Mouse (Mus musculus): ENCODE data around the gene Bpnt1. TPM values are rescaled to one million over a fixed set of nuclear protein-coding genes. Genes with fewer than 3 reads are reported as not detected.

Gene Bpnt1
- polyA plus RNA-seq, 1 experiment from 2014 or later: 32.3 TPM

- no peaks in the 10 kb centered on the region for H3K9me3 ChIP-seq
- ATAC-seq (ENCODE audit: borderline replicate concordance, extremely low read depth, low FRiP score, low TSS enrichment): no peak
- no peak overlapping the region for H3K4me3 ChIP-seq
- H3K9ac ChIP-seq: no peak overlapping the region
- 79% methylated on average over 4 of the region's 4 CpGs for WGBS
- H3K4me2 ChIP-seq: no peak overlapping the region
- no peaks in the 10 kb centered on the region for H3K27me3 ChIP-seq
- H3K36me3 ChIP-seq: peaks cover 34% of the 10 kb centered on the region
- no peak overlapping the region for H3K27ac ChIP-seq
- peaks cover 8% of the 10 kb centered on the region for H3K4me1 ChIP-seq
These were observed 26.3 kb downstream of the Bpnt1 start for GRCm38 (mm10) chr1:185358211-185358610.

GRCm38 (mm10) chr1:185362677-185363520, 30.9 kb downstream of the Bpnt1 start, which contains the start of gene Eprs:
Eprs (plus strand) TSS chr1:185363044.
- H3K27ac ChIP-seq: peak within 1 kb of the TSS; percentile 93
- no peaks in the 10 kb centered on the region for H3K9me3 ChIP-seq
- WGBS: under 1% methylated on average over 92 of the region's 92 CpGs
- peak within 1 kb of the TSS; percentile 93 for H3K9ac ChIP-seq
- H3K27me3 ChIP-seq: no peaks in the 10 kb centered on the region
- peaks cover 7% of the 10 kb centered on the region; the same call in 1 of the 2 replicates for H3K36me3 ChIP-seq
- peaks cover 24% of the 10 kb centered on the region for H3K4me1 ChIP-seq
- ATAC-seq (ENCODE audit: borderline replicate concordance, extremely low read depth, low FRiP score, low TSS enrichment): peak; percentile 98
- H3K4me2 ChIP-seq: peak within 1 kb of the TSS; percentile 75
- H3K4me3 ChIP-seq: peak within 1 kb of the TSS; percentile 96

GRCm38 (mm10) chr1:185363526-185364182, 31.7 kb downstream of the Bpnt1 start:
- no peaks in the 10 kb centered on the region for H3K9me3 ChIP-seq
- peak overlapping the region; percentile 96 for H3K4me3 ChIP-seq
- H3K36me3 ChIP-seq: peaks cover 6% of the 10 kb centered on the region; the same call in 1 of the 2 replicates
- peak overlapping the region; percentile 93 for H3K9ac ChIP-seq
- H3K4me2 ChIP-seq: peak overlapping the region; percentile 73
- no peaks in the 10 kb centered on the region for H3K27me3 ChIP-seq
- H3K4me1 ChIP-seq: peaks cover 24% of the 10 kb centered on the region
- 1% methylated on average over 22 of the region's 22 CpGs for WGBS
- ATAC-seq (ENCODE audit: borderline replicate concordance, extremely low read depth, low FRiP score, low TSS enrichment): no peak
- H3K27ac ChIP-seq: peak overlapping the region; percentile 93

- Histone ChIP-seq H3K4me1 (peaks cover 24% of the 10 kb centered on the region), H3K9me3 (no peaks in the 10 kb centered on the region), H3K27me3 (no peaks in the 10 kb centered on the region), H3K4me2 (peak overlapping the region; percentile 73), H3K27ac (peak overlapping the region; percentile 93; the same call in 1 of the 2 replicates), H3K36me3 (peaks cover 6% of the 10 kb centered on the region), H3K4me3 (peak overlapping the region; percentile 96), H3K9ac (peak overlapping the region; percentile 93)
- no peak for ATAC-seq (ENCODE audit: borderline replicate concordance, extremely low read depth, low FRiP score, low TSS enrichment)
- 28% methylated on average over 6 of the region's 6 CpGs for WGBS
These were observed 32.2 kb downstream of the Bpnt1 start for GRCm38 (mm10) chr1:185364183-185364540.

- Histone ChIP-seq H3K4me2 (no peak overlapping the region), H3K9ac (no peak overlapping the region), H3K27ac (no peak overlapping the region), H3K4me1 (peaks cover 16% of the 10 kb centered on the region), H3K4me3 (no peak overlapping the region), H3K27me3 (no peaks in the 10 kb centered on the region), H3K9me3 (no peaks in the 10 kb centered on the region), H3K36me3 (peaks cover 29% of the 10 kb centered on the region)
- no peak for ATAC-seq (ENCODE audit: borderline replicate concordance, extremely low read depth, low FRiP score, low TSS enrichment)
- 85% methylated on average over 6 of the region's 6 CpGs for WGBS
These were observed 35.4 kb downstream of the Bpnt1 start for GRCm38 (mm10) chr1:185367383-185367782.

GRCm38 (mm10) chr1:185369979-185370378, 38.0 kb downstream of the Bpnt1 start:
- Histone ChIP-seq H3K4me2 (no peak overlapping the region), H3K27me3 (no peaks in the 10 kb centered on the region), H3K4me1 (peaks cover 6% of the 10 kb centered on the region), H3K27ac (no peak overlapping the region), H3K4me3 (no peak overlapping the region), H3K9ac (no peak overlapping the region), H3K36me3 (peaks cover 52% of the 10 kb centered on the region), H3K9me3 (no peaks in the 10 kb centered on the region)
- ATAC-seq (ENCODE audit: borderline replicate concordance, extremely low read depth, low FRiP score, low TSS enrichment): no peak
- 90% methylated on average over 6 of the region's 6 CpGs for WGBS

- no peaks in the 10 kb centered on the region for H3K9me3 ChIP-seq
- H3K27me3 ChIP-seq: no peaks in the 10 kb centered on the region
- no peak overlapping the region for H3K4me2 ChIP-seq
- ATAC-seq (ENCODE audit: borderline replicate concordance, extremely low read depth, low FRiP score, low TSS enrichment): no peak
- H3K4me1 ChIP-seq: no peaks in the 10 kb centered on the region
- H3K9ac ChIP-seq: no peak overlapping the region
- H3K4me3 ChIP-seq: no peak overlapping the region
- H3K36me3 ChIP-seq: peaks cover 87% of the 10 kb centered on the region
- H3K27ac ChIP-seq: no peak overlapping the region
These were observed 44.4 kb downstream of the Bpnt1 start for GRCm38 (mm10) chr1:185376390-185376789.

GRCm38 (mm10) chr1:185377429-185377828, 45.5 kb downstream of the Bpnt1 start:
- no peak overlapping the region for H3K4me3 ChIP-seq

GRCm38 (mm10) chr1:185401615-185402014, 69.7 kb downstream of the Bpnt1 start:
- H3K9ac ChIP-seq: no peak overlapping the region
- H3K4me3 ChIP-seq: no peak overlapping the region
- 95% methylated on average over 5 of the region's 5 CpGs for WGBS
- no peaks in the 10 kb centered on the region for H3K4me1 ChIP-seq
- peaks cover 76% of the 10 kb centered on the region for H3K36me3 ChIP-seq
- no peak overlapping the region for H3K27ac ChIP-seq
- H3K4me2 ChIP-seq: no peak overlapping the region
- H3K27me3 ChIP-seq: no peaks in the 10 kb centered on the region
- ATAC-seq (ENCODE audit: borderline replicate concordance, extremely low read depth, low FRiP score, low TSS enrichment): no peak
- no peaks in the 10 kb centered on the region for H3K9me3 ChIP-seq

More at GRCm38 (mm10) chr1:185377429-185377828, 45.5 kb downstream of the Bpnt1 start:
- Histone ChIP-seq H3K4me2 (no peak overlapping the region), H3K27ac (no peak overlapping the region), H3K9me3 (no peaks in the 10 kb centered on the region), H3K27me3 (no peaks in the 10 kb centered on the region), H3K4me1 (no peaks in the 10 kb centered on the region), H3K9ac (no peak overlapping the region), H3K36me3 (peaks cover 86% of the 10 kb centered on the region)
- 91% methylated on average over 2 of the region's 2 CpGs for WGBS
- no peak for ATAC-seq (ENCODE audit: borderline replicate concordance, extremely low read depth, low FRiP score, low TSS enrichment)

- Histone ChIP-seq H3K4me3 (no peak overlapping the region), H3K36me3 (peaks cover 76% of the 10 kb centered on the region), H3K9me3 (no peaks in the 10 kb centered on the region), H3K27me3 (no peaks in the 10 kb centered on the region), H3K9ac (no peak overlapping the region), H3K4me2 (no peak overlapping the region), H3K27ac (no peak overlapping the region), H3K4me1 (no peaks in the 10 kb centered on the region)
- WGBS: 27% methylated on average over 2 of the region's 2 CpGs
- ATAC-seq (ENCODE audit: borderline replicate concordance, extremely low read depth, low FRiP score, low TSS enrichment): no peak
These were observed 72.1 kb downstream of the Bpnt1 start for GRCm38 (mm10) chr1:185404021-185404420.

- Histone ChIP-seq H3K4me3 (no peak overlapping the region), H3K9me3 (no peaks in the 10 kb centered on the region), H3K4me2 (no peak overlapping the region), H3K4me1 (no peaks in the 10 kb centered on the region), H3K9ac (no peak overlapping the region), H3K27me3 (no peaks in the 10 kb centered on the region), H3K27ac (no peak overlapping the region), H3K36me3 (peaks cover 76% of the 10 kb centered on the region)
- ATAC-seq (ENCODE audit: borderline replicate concordance, extremely low read depth, low FRiP score, low TSS enrichment): no peak
- WGBS: 82% methylated on average over 10 of the region's 10 CpGs
These were observed 74.0 kb downstream of the Bpnt1 start for GRCm38 (mm10) chr1:185405921-185406320.
